In genomic region chr9:50841079-50841789, GRCm38 (mm10) we compare ENCODE assay signal across 8 mouse cellular contexts. TPM values are rescaled to one million over a fixed set of nuclear protein-coding genes. Genes with fewer than 3 reads are reported as not detected.
DNase-seq lines count a peak whose midpoint lies in the region; ATAC-seq and TF ChIP-seq lines count a peak whose summit lies in the region.

No protein-coding gene starts in this region.

- peaks cover 6% of the 10 kb centered on the region for H3K4me1 ChIP-seq in heart, adult 2 months (ENCODE audit: control insufficient read depth, insufficient read depth, low read length)
- H3K4me1 ChIP-seq in heart, embryonic 11.5 days (ENCODE audit: control insufficient read depth, insufficient read depth, low read length): no peaks in the 10 kb centered on the region
- H3K4me1 ChIP-seq in liver, embryonic 13.5 days (replicated peaks): peaks cover 27% of the 10 kb centered on the region

- intact Hi-C loops in heart, adult 2 months (cut with DNase I): no loop called here

- no peak for ATAC-seq in heart, embryonic 11.5 days (replicated peaks; ENCODE audit: insufficient number of reproducible peaks, low FRiP score, low TSS enrichment)
- ATAC-seq in liver, embryonic 13.5 days (ENCODE audit: low read depth): 0 out of 2 replicates have a peak, but pooled peaks have one; percentile 24

- H3K79me2 ChIP-seq in heart, adult 2 months (replicated peaks; ENCODE audit: control insufficient read depth, insufficient read depth, low read length): no peaks in the 10 kb centered on the region

- H3K4me2 ChIP-seq in heart, embryonic 11.5 days: no peak overlapping the region
- H3K4me2 ChIP-seq in liver, embryonic 13.5 days: peak overlapping the region; percentile 6; the same call in 1 of the 2 replicates

- H3K27me3 ChIP-seq in heart, adult 2 months (ENCODE audit: control insufficient read depth, insufficient read depth, low read length): no peaks in the 10 kb centered on the region
- H3K27me3 ChIP-seq in heart, embryonic 11.5 days (ENCODE audit: control insufficient read depth, insufficient read depth, low read length): no peaks in the 10 kb centered on the region
- H3K27me3 ChIP-seq in liver, embryonic 13.5 days: no peaks in the 10 kb centered on the region

- no peaks in the 10 kb centered on the region for H3K36me3 ChIP-seq in heart, adult 2 months (ENCODE audit: control insufficient read depth, insufficient read depth, low read length)
- H3K36me3 ChIP-seq in heart, embryonic 11.5 days (ENCODE audit: control insufficient read depth, insufficient read depth, low read length): peaks cover 4% of the 10 kb centered on the region
- H3K36me3 ChIP-seq in liver, embryonic 13.5 days: peaks cover 19% of the 10 kb centered on the region

- WGBS in heart, adult 2 months: 19% methylated on average over 13 of the region's 13 CpGs
- 78% methylated on average over 13 of the region's 13 CpGs for WGBS in heart, embryonic 11.5 days (ENCODE audit: insufficient replicate concordance)
- 32% methylated on average over 13 of the region's 13 CpGs for WGBS in liver, embryonic 13.5 days (ENCODE audit: insufficient replicate concordance)

- H3K27ac ChIP-seq in heart, adult 2 months: no peak overlapping the region; the same call in 1 of the 2 replicates
- no peak overlapping the region for H3K27ac ChIP-seq in heart, embryonic 11.5 days (ENCODE audit: low read depth, low read length)
- peak overlapping the region; percentile 63 for H3K27ac ChIP-seq in liver, embryonic 13.5 days

- H3K9ac ChIP-seq in heart, adult 2 months (ENCODE audit: low read depth, low read length): no peak overlapping the region
- no peak overlapping the region for H3K9ac ChIP-seq in heart, embryonic 11.5 days (ENCODE audit: low read depth, low read length)
- H3K9ac ChIP-seq in liver, embryonic 13.5 days: no peak overlapping the region

- H3K9me3 ChIP-seq in heart, embryonic 11.5 days (replicated peaks; ENCODE audit: control insufficient read depth, low read length): no peaks in the 10 kb centered on the region
- no peaks in the 10 kb centered on the region for H3K9me3 ChIP-seq in liver, embryonic 13.5 days (replicated peaks)

- DNase-seq in heart, adult 2 months: peak; percentile 34 to 67
- DNase-seq in cerebellum, adult 9-11 months: peak; percentile 73
- no peak for DNase-seq in liver, embryonic 13.5 days
- peak; percentile 38 for DNase-seq in skeletal muscle tissue, adult 2 months (ENCODE audit: low read depth, low spot score)
- no peak for DNase-seq in adipocyte (ENCODE audit: low spot score)
- no peak for DNase-seq in kidney, postnatal 10 days
- DNase-seq in layer of hippocampus, adult 18-20 months (ENCODE audit: low spot score in 2 of 2): no peak

- H3K4me3 ChIP-seq in heart, adult 2 months: peak overlapping the region; percentile 7; the same call in 1 of the 2 replicates
- H3K4me3 ChIP-seq in heart, embryonic 11.5 days (ENCODE audit: low read depth, low read length): no peak overlapping the region
- H3K4me3 ChIP-seq in liver, embryonic 13.5 days (replicated peaks): no peak overlapping the region

- TF ChIP-seq EP300 in heart, adult 2 months (IDR thresholded peaks at IDR 0.05; ENCODE audit: insufficient read depth, low read depth, low read length): no peak

- no peak for TF ChIP-seq POLR2A in heart, adult 2 months (IDR thresholded peaks at IDR 0.05; ENCODE audit: insufficient read depth, low read depth, low read length)

- TF ChIP-seq CTCF in heart, adult 2 months (IDR thresholded peaks at IDR 0.05): no peak

RNA-seq across cellular contexts. Expression of gene Ppp2r1b, which starts 3.9 kb away (rescaled TPM):
- 10 to 100 TPM; 10.3 to 10.8 TPM for total RNA-seq in heart, adult 2 months (2021)
- 5.4 and 7.1 TPM in 2 replicates for polyA plus RNA-seq in heart, adult 2 months (2012; rRNA removed)
- polyA plus RNA-seq in heart, embryonic 11.5 days (2014; fragmentation: Nextera tagmentation; extraction: Ambion mirVana): 63.1 and 66.9 TPM in 2 replicates
- polyA plus RNA-seq in liver, embryonic 13.5 days (2015; fragmentation: Nextera tagmentation; extraction: Ambion mirVana): 97.1 and 117 TPM in 2 replicates
- total RNA-seq in layer of hippocampus, adult 18-20 months (2021): 10 to 100 TPM; 17.4 to 17.7 TPM

Comparison
In these comparisons a context has a peak if more than half of its experiments do, and no peak if none do; other contexts are left out.
1. DNase-seq: peak in heart, adult 2 months (2 of 2), cerebellum, adult 9-11 months (single experiment) and skeletal muscle tissue, adult 2 months (single experiment); none in liver, embryonic 13.5 days (single experiment), adipocyte (single experiment), kidney, postnatal 10 days (single experiment) and layer of hippocampus, adult 18-20 months (0 of 2).